Mouse (Mus musculus): ENCODE data around the gene Rbbp8nl.

Rbbp8nl gene

DNA sequence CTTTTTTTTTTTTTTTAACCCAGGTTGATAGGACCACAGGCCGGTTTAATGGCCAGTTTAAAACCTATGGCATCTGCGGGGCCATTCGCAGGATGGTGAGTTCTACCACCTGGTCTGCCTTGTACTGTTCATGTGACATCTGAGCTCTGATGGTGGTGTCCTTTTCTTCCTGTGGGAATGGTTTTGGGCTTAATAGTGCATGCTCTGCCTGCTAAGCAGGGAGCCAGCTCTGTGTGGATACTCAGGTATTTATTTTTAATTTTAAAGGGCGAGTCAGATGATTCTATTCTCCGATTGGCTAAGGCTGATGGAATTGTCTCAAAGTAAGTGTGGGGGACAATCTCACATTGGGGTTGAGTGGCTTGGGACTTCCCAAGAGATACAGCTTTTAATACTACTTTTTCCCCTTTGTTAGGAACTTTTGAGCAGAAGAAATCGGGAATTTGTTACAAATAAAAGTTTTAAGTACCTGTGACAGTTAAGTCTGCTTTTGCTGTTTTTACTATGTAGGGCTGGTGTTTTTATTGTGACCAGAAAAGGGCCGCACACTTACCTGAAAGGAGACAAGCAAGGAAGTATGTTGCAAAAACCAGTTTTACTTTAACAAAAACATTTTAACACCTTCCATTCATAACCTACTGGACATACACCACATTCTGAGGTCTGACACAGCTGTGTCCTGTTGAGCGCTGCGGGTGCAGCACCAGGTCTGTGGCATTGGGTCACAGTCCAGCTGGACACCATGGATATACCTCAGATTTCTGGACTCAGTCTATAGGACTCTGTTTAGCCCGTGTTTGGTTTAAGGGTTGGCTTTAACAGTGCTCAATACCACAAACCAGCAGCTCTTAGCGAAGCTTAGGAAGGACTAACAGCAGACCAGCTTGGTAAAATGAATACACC is 31.5 kb downstream of the Rbbp8nl start:
- DNase-seq (ENCODE audit: low read depth in 1 of 2, low spot score in 2 of 2), result no peak

DNA sequence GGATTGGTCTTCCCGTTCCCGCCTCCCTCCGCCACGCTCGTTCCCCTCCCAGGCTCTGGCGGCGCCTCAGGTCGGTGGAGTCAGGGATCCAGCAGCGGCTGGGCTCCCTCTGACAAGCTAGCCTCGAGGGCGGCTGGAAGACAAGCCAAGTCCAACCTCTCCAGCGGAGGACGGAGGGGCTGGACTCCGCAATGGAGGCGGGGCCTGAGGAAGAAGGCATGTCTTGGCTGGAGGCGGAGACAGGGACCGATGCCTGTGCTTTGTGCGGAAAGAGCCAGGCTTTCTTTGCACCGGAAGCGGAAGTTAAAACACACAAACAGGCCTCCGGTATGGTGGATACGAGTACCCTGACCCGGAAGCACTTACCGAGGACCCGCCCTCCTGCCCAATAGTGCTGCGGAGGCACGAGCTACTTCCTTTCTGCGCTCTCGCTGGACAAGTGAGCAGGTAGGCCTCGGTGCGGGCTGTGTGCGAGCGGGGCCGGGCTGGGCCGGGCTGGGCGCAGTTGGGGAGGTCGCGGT is 32.6 kb downstream of the Rbbp8nl start, which contains the start of gene Rps21:
Rps21 (plus strand) TSS at position 377 of the 521 bp plus-strand sequence.
- DNase-seq (ENCODE audit: low read depth in 1 of 2, low spot score in 2 of 2), result peak; percentile 91 to 93

DNA sequence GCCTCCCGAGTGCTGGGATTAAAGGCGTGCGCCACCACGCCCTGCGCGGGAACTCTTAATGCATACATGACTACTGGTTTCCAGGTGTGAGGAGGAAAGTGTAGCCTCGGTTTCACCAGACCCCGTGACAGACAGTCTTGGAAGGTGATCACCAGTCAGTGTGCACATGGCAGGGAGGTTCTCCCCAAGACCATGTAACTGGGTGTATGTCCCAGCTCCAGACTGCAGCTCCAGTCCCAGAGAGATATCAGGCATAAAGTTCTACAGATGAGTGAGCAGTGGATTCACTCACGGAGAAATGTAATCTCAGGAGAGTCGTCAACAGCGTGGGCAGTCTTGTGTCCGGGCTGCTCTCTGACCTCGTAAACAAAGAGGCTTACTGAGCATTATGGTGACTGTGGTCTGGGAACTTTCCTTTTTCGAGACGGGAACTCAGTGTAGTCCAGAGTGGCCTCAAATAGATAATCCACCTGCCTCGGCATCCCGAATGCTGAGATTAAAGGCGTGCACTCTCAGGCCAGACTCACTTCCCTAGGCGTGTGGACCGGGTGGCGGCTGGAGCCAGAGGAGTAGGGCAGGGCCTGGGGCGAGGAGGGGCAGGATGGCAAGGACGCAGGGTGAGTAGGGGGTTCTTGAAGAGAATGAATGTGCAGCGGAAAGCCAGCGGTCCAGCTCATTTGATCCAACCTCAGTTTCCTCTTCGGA is 33.2 kb downstream of the Rbbp8nl start:
- no peak for DNase-seq (ENCODE audit: low read depth in 1 of 2, low spot score in 2 of 2)

GRCm38 (mm10) chr2:180255701-180256100 is 34.0 kb downstream of the Rbbp8nl start:
- no peak for DNase-seq (ENCODE audit: low read depth in 1 of 2, low spot score in 2 of 2)

DNA sequence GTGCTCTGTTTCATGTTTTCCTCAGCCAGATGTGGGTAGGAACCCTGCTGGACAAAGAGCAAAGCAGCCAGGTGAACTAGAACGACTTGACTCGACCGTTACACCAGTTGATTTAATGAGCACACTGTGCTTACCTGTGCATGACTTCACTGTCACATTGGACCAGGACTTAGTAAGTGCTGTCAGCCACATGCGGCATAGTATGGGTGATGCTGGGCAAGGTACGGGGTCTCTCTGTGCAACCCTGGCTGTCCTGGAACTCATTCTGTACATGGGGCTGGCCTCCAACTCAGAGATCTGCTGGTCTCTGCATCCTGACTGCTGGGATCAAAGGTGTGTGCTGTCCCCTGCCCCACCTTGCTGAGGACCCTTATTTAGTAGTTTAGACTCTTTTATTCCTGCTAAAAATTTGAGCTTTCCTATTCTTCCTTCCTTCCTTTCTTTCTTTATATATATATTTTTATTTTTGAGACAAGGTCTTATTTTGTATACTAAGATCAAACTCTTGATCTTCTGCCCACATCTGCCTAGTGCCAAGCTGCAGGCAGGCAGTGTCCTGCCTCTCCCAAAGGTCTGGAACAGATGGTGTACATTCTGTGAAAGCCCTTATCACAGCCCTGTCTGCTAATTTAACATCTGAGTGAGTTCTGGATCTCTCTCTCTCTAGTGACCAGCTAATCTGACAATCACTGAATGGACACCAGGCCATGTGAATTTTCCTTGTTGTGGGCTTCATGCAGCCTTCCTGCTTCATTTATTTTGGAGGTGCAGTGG is 35.1 kb downstream of the Rbbp8nl start:
- no peak for DNase-seq (ENCODE audit: low read depth in 1 of 2, low spot score in 2 of 2)

DNA sequence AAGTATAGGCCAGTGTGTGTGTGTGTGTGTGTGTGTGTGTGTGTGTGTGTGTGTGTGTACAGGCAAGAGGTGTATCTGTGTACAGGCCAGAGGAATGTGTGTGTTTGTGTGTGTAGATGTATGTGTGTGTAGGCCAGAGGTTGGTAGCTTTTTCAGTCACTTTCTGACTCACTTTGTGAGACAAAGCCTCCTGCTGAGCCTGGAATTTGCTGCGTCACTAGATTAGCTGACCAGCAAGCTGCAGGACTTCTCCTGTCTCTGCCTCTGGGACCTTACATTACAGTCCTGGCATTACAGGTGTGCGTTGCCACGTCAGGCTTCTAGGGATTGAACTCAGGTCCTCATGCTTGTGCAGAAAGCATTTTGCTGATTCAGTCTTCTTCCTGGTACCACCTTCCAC is 37.8 kb downstream of the Rbbp8nl start:
- no peak for DNase-seq (ENCODE audit: low read depth in 1 of 2, low spot score in 2 of 2)

- peak; percentile 36 to 47 for DNase-seq (ENCODE audit: low read depth in 1 of 2, low spot score in 2 of 2)
Measured at GRCm38 (mm10) chr2:180250930-180251611, 38.6 kb downstream of the Rbbp8nl start.

DNA sequence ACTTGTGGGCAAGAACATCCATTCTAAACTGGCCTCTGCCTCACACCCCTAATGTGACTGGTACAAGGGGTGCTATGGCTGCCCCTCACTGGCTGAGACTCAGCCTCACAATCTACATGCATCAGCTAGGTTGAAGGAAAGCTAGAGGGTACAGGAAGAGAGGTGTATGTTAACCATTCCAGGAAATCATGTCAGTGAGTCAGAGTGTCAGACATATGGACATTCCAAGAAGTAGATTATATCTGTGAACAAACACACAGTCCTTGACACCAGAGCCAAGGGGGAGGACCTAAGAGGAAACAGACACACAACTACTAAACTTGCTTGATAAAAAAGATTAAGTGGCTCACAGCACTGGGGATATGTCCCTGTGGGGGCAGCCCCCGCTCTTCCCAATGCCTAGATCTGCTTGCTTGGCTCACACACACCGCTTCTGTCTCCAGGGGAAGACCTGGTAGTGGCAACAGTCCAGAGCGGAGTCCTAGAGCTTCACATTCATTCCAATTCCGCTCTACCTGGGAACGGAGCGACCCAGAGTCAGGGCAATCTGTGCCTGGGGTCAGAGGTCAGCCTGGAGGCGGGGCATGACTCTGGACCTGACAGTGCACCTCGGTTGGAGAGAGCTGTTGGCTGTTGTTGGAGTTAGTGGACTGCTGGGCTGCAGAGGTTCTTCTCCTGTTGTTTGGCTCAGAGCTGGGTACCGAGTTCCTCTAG is 40.6 kb downstream of the Rbbp8nl start:
- DNase-seq (ENCODE audit: low read depth in 1 of 2, low spot score in 2 of 2), result no peak

DNA sequence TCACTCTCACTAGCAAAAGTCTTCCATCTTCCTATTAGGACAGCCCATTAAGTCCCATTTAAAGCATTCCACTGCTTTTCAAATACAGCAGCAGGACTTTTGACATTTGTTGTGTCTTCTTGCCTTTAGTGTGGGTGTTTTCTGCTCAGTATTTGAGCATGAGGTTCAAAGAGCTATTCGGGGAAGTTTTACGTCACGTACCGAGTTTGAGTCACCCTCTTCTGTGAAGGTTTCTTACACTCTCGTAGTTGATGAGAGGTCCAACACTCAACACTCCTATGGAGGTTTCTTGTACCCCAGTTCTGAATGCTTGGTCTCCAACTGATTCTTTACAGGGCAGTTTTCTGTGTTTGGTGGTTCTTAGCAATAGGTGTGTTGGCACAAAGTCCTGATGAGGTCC is 41.8 kb downstream of the Rbbp8nl start:
- DNase-seq (ENCODE audit: low read depth in 1 of 2, low spot score in 2 of 2), result no peak

- DNase-seq (ENCODE audit: low read depth in 1 of 2, low spot score in 2 of 2), result no peak
Measured at GRCm38 (mm10) chr2:180243108-180243507, 46.6 kb downstream of the Rbbp8nl start.

DNA sequence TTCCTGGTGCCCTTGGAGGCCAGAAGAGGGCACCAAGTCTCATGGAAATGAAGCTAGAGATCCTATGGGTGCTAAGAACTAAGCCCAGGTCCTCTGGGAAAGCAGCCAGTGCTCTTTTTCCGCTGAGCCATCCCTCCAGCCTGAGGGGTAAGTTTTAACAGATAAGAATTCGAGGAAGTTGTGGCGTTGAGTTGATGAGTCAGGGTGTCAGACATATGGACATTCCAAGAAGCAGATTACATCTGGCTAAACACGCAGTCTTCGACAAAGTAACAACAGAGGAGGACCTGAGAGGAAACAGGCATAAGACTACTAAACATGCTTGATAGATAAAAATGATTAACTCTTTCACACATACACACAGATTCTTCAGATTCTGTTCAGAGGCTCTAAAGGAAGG is 51.1 kb downstream of the Rbbp8nl start:
- no peak for DNase-seq (ENCODE audit: low read depth in 1 of 2, low spot score in 2 of 2)

- no peak for DNase-seq (ENCODE audit: low read depth in 1 of 2, low spot score in 2 of 2)
Measured at GRCm38 (mm10) chr2:180237601-180238345, 51.9 kb downstream of the Rbbp8nl start.

DNA sequence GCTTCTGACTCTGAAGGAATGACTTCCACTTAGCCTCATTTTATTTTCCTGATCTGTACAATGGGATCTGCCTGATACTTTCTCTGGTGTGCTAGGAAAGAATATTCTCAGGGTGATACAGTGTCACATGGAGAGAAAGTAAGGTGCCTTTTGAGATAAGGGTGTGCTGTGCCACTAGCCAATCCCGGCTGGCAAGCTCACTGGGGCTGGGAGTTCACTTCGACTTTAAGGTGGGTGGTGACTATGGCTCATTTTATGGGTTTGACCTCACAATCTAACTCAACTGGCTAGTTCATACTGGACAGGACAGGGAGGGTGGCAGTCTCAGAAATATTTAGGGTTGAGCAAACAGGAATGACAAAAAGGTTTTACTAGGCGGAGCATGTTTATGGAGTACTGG is 52.7 kb downstream of the Rbbp8nl start:
- DNase-seq (ENCODE audit: low read depth in 1 of 2, low spot score in 2 of 2), result no peak

DNA sequence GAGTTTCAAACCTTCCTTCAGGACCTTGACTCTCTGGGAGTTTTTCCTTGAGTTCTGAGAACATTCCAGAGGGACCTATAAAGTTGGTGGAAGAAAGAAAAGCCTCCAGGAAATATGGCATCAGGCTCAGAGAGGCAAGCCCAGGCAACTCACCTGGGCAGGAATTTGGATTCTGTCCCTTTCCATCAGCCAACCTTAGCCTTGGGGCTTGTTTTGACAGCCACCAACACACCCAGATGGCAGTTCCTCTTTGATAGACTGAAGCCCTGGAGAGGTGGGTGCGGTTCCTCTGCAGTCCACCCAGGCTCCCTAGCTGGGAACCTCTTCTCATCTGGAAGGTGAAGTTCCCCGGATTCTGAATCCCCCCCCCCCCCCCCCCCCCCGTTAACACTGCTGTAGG is 53.2 kb downstream of the Rbbp8nl start:
- no peak for DNase-seq (ENCODE audit: low read depth in 1 of 2, low spot score in 2 of 2)

DNA sequence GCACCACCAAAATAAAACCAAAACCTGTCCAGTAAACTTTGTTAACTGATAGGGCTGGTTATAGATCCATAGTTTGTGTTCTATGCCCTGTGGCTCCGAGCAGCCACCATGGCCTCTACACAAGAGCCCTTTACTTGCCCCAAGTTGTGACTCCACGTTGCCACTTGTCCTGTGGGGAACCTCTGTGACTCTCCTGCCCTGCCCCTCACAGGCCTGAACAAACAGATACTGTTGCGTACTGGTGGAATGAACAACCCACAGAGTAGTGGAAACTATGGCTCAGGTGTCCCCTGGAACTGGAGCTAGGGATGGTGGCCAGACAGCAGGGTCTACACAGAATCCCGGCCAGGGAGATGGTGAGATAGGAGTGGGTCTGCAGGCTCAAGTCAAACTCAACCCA is 53.9 kb downstream of the Rbbp8nl start:
- DNase-seq (ENCODE audit: low read depth in 1 of 2, low spot score in 2 of 2), result no peak

DNA sequence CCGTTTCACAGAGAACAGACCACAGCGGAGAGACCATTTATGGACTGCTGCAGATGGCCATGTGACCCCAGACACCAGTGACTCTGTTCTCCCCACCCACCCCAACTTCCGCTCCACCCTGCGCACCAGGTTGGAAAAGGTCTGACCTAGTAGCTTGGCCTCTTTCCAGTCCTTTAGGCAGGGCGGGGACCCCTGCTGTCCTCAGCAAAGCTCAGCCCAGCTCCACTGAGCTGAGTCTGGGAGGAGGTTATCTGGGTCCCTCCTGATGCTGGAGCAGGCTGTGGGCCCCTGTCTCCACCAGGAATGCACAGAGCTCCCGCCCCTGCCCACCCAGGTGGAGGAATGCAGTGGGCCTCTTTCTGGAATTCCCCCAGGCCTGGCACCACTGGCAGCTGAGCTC is 54.7 kb downstream of the Rbbp8nl start:
- no peak for DNase-seq (ENCODE audit: low read depth in 1 of 2, low spot score in 2 of 2)

DNA sequence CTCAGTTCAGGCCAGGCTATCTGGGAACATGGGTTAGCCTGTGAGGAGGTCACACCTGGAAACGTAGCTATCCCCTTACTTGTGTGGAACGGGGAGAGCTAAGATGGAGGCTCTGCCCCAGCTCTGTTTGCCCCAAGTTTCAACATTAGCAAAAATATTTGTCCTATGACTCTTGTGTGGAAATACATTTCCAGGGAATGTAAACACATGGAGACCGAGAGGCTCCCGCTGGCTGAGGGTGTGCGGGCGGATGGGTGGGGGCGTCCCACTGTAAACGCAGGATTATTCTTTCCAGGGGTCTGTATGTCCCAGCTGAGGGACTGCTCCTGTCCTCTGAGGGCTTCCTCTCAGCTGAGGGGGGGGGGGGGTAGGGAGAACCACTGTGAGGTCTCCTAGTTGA is 55.3 kb downstream of the Rbbp8nl start:
- DNase-seq (ENCODE audit: low read depth in 1 of 2, low spot score in 2 of 2), result no peak

DNA sequence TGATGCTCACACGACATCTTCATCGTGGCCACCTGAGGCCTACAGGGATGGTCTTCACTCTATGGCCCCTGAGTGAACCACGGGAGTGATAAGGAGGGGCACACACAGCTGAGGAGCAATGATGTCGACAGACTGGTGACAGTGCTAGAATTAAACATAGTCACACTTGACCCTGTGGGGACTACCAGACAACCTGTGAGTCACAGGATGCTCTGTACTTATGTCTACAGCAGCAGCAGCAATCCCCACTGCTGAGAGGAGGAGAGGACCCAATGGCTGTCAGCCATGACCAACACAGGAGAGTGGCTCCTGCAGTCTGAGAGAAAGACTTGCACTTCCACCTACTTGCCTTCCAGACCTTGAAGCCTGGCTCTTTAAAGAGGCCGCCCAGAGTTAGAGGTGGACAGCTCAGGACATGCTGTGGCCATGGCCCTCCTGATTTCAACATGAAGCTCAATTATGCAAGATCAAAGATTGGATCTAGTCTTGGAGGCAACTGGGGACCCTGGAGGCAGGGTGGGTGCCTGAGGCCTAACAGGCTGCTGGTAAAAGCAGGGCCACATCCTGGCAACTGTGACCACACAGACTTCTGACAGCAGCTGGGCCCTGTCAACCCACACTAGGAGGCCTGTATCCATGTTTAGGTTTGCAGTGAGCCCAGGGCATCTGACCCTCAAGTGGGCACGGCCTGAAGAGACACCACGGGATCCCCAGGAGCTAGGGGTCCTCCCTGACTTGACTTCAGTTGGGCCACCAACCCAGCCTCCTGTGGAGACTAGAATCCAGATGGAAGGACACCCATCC is 56.4 kb downstream of the Rbbp8nl start:
- no peak for DNase-seq (ENCODE audit: low read depth in 1 of 2, low spot score in 2 of 2)

- DNase-seq (ENCODE audit: low read depth in 1 of 2, low spot score in 2 of 2), result no peak
Measured at GRCm38 (mm10) chr2:180230482-180230881, 59.2 kb downstream of the Rbbp8nl start.
